Mouse (Mus musculus): ENCODE results near the gene Grb2.

DNA sequence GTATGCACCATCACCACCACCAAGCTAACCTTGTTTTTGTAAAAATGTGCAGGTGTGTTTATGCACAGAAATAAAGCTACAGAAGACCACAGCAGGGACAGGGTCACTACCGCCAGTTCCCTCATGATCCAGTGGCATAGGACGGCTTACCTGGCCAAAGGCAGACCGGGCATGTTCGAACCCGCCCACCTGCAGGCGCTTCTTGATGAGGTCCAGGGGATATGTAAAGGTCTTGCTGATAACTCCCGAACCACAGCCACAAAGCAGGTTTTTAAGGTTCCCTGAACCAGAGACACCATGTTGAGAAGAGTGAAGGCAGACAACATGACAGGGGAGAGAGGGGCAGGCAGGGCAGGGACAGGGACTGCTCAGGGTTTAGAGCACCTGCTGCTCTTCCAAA lies 92.0 kb downstream of the Grb2 start:
- TF ChIP-seq CTCF (IDR thresholded peaks at IDR 0.05; ENCODE audit: insufficient read depth, low read depth, low read length) (no peak), POLR2A (IDR thresholded peaks at IDR 0.05; ENCODE audit: insufficient read depth, low read depth, low read length) (no peak)
